Mouse (Mus musculus): ENCODE data around the gene Mfsd4b1. TPM values are rescaled to one million over a fixed set of nuclear protein-coding genes. Genes with fewer than 3 reads are reported as not detected.

The Mfsd4b1 gene
- polyA plus RNA-seq (2012; rRNA removed; ENCODE audit: low replicate concordance): 0.09 TPM in 1 of 2 replicates, not detected in the other

DNA sequence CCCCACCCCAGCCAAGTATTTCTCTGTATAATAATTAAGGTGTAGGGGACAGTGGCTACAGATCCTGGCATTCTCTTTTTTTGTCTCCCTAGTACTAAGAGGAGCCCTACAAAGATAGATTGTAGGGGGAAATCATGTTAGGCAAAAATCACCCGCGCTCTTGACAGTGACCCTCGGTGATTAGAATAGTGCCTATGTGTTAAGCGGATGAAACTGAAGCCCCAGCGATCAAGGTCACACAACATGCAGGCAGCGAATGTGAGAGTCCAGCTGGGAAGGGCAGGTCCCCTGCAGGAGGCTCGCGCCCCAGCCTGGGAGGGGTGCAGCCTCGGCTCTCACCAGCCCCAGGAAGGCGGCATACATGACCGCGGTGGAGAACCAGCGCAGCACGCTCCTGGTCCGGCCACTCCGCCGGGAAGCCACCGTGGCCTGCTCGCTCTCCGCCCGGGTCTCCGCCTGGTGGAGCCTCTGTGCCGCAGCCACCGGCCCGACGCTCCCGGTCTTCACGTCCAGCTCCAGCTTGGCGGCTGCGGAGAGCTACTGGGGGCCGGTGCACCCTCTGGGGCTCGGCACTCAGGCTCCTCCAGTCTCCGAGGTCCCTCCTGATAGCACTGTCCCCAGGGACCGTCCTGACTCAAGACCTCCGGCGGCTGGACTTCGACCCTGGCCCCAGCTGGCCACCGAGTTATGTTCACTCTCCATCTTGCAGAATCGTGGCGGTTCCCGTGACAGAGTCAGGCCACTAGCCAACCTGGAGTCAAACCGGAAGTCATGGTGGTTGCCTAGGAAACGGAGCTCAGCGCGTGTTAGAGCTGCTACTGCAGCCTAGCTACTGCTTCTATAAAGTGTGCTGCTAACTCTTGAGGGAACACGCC, at the start of gene Mfsd4b1:
Gene Mfsd4b1, minus strand, starts transcription at position 715 of the 875 bp plus-strand sequence.

GRCm38 (mm10) chr10:39986466-39986865, 38.6 kb downstream of the Mfsd4b1 start, which contains the start of gene Mfsd4b5:
Gene Mfsd4b5, minus strand, starts transcription at chr10:39986646.

DNA sequence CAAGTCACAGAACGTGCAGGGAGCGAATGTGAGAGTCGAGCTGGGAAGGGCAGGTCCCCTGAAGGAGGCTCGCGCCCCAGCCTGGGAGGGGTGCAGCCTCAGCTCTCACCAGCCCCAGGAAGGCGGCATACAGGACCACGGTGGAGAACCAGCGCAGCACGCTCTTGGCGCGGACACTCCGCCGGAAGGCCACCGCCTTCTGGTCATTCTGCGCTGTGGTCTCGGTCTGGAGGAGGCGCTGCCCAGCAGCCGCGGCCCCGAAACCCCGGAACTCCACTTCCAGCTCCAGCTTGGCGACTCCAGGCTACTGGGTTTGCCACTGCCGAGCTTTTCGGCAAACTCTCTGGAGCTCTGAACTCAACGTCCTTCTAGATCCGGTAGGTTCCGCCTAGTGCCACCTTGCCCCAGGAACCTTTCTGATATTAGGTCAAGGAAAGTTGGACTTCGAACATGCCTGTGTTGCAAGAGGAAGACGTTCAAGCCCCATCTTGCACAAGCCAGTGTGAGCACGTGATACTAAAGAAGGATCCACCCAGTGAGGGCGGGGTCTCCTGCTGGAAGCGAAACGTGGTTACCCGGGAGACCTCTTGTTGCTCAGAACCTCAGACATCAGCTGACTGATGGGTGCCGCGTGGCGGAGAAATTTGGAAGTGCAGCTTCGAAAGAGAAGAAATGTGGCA, 65.2 kb downstream of the Mfsd4b1 start, which contains the start of gene Mfsd4b3:
Gene Mfsd4b3, minus strand, starts transcription at position 393 of the 680 bp plus-strand sequence.

Other genes starting within 250 kb of the Mfsd4b1 start
- 0.26 and 0.47 TPM in 2 replicates for gene Mfsd4b4, start 126.0 kb downstream of the Mfsd4b1 start, polyA plus RNA-seq (2012; rRNA removed; ENCODE audit: low replicate concordance)
- 17.7 and 35.8 TPM in 2 replicates for gene Mfsd4b2, start 98.3 kb downstream of the Mfsd4b1 start, polyA plus RNA-seq (2012; rRNA removed; ENCODE audit: low replicate concordance)
- gene Mfsd4b3, start 65.1 kb downstream of the Mfsd4b1 start, polyA plus RNA-seq (2012; rRNA removed; ENCODE audit: low replicate concordance): 7.2 and 20.2 TPM in 2 replicates
- gene Mfsd4b5, start 38.6 kb downstream of the Mfsd4b1 start, polyA plus RNA-seq (2012; rRNA removed; ENCODE audit: low replicate concordance): 1.5 and 1.6 TPM in 2 replicates
- gene Slc16a10, start 117.0 kb upstream of the Mfsd4b1 start, polyA plus RNA-seq (2012; rRNA removed; ENCODE audit: low replicate concordance): 21.3 and 124 TPM in 2 replicates
- gene Rpf2, start 221.8 kb upstream of the Mfsd4b1 start, polyA plus RNA-seq (2012; rRNA removed; ENCODE audit: low replicate concordance): 0.40 and 0.60 TPM in 2 replicates
- 1.2 and 1.5 TPM in 2 replicates for gene Gtf3c6, start 232.8 kb upstream of the Mfsd4b1 start, polyA plus RNA-seq (2012; rRNA removed; ENCODE audit: low replicate concordance)